Mouse (Mus musculus): ENCODE measurements around the gene Mrnip. TPM values are rescaled to one million over a fixed set of nuclear protein-coding genes. Genes with fewer than 3 reads are reported as not detected.

Mrnip gene
- polyA plus RNA-seq, 1 experiment: 8.3 TPM

DNA sequence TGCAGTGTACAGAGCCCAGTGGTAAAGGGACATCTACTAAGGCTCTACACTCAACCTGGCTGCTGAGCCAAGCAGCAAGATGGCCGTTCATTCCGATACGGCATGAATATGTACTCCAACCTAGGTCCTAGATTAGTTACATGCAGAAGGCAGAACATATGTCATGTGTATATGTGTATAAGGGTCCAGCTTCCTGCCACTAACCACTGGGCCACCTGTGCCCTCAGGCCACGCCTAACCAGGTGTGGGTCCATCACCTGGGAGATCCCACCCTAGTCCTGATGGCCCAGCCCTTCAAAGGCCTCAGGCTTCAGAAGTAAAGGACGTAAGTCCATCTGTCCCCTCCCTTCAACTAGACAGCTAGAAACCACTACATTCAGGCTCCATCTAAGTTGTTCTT, 33.8 kb downstream of the Mrnip start:
- no peak for TF ChIP-seq GATA1 (IDR thresholded peaks at IDR 0.05; ENCODE audit: low read length)

DNA sequence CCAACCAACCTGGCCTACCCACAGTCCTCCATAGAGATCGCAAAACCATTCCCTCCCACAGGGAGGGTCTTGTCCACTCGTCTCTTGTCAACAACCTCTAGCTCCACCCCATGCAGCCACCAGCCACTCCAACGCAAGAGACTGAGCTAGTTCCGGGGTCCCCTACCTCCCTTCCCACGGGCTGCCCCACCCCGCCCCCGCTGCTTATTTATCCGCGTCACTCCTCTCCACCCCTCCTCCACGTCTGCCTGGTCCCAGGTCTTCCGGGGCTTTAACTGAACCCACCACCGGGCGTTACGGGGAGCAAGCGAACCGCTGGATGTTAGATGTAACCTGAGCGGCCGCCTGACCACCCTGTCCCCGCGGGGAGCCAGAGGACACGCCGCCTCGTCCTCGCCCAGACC, 35.9 kb downstream of the Mrnip start:
- TF ChIP-seq GATA1 (IDR thresholded peaks at IDR 0.05; ENCODE audit: low read length): no peak

DNA sequence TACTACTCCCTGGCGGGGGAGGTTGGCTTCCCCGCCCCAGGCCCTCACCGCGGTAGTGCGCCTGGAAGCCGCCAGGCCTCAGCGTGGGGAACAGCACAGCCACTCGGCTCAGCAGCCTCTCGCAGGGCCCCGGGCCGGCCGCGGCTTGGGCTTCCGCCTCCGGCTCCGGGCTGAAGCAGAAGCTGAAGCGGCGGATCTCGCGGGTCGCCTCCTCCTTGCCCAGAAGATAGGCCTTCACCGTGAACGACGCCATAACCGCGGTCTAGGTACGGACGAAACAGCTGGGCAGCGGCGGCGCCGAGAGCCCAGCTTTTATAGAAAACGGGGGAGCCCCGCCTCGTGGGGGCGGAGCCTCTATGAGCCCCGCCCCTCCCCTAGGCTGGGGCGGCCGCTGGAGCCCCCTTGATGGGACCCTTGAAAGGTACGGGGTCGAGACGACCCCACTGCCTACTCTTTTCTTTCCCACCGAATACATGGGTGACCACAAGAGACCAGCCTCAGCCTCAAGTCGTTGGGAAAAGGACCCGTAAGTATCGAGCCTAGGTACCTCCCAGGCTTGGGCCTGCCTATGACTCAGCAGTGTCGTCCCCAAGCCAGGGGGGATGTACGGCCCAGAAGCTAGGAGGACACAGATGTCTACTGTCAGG, 36.4 kb downstream of the Mrnip start, which contains the start of the genes Sqstm1 and Mgat4b:
Gene Sqstm1, minus strand, starts transcription at position 323 of the 647 bp plus-strand sequence.
Gene Mgat4b, plus strand, starts transcription at position 386 of the 647 bp plus-strand sequence.
- no peak for TF ChIP-seq GATA1 (IDR thresholded peaks at IDR 0.05; ENCODE audit: low read length)

GRCm38 (mm10) chr11:50211322-50212059, 37.2 kb downstream of the Mrnip start:
- TF ChIP-seq GATA1 (IDR thresholded peaks at IDR 0.05; ENCODE audit: low read length): no peak

DNA sequence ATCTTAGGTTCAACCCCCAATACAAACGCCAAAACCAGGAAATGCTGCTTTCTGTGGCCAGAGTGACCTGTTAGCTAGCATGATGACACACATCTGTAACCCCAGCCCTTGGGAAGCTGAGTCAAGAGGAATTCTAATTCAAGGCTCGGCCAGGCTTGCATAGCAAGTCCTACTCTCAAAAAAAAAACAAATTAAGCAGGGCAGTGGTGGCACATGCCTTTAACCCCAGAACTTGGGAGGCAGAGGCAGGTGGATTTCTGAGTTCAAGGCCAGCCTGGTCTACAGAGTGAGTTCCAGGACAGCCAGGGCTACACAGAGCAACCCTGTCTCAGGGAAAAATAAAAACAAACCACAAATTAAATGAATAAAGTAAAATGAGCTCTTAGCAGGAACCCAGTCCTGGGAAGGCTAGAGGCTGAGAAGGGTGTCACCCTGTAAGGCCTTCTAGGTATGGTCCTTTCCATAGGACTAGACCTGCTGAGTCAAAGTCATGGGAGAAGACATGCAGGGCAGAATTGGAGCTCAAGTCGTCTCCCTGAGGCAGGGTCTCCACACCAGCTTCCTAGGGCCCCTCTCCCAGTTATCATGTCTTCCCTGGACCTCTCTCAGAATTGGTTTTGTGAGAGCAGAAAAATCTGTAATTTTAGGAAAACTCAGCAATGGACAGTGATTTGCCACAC, 38.0 kb downstream of the Mrnip start:
- TF ChIP-seq GATA1 (IDR thresholded peaks at IDR 0.05; ENCODE audit: low read length): no peak

GRCm38 (mm10) chr11:50212848-50213758, 38.9 kb downstream of the Mrnip start:
- TF ChIP-seq GATA1 (IDR thresholded peaks at IDR 0.05; ENCODE audit: low read length): no peak

DNA sequence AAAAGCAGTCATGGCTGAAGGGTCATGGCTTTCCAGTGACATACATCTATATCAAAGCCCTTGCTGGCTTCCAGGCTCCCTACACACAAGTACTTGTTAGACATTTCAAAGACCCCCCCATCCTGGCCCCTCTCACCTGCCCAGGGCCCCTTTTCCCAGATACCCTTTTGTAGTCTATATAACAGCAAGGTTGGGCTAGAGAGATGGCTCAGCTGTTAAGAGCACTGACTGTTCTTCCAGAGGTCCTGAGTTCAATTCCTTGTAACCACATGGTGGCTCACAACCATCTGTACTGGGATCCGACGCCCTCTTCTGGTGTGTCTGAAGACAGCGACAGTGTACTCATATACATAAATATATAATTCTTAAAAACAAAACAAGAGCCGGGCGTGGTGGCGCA, 40.4 kb downstream of the Mrnip start:
- TF ChIP-seq GATA1 (IDR thresholded peaks at IDR 0.05; ENCODE audit: low read length): no peak

DNA sequence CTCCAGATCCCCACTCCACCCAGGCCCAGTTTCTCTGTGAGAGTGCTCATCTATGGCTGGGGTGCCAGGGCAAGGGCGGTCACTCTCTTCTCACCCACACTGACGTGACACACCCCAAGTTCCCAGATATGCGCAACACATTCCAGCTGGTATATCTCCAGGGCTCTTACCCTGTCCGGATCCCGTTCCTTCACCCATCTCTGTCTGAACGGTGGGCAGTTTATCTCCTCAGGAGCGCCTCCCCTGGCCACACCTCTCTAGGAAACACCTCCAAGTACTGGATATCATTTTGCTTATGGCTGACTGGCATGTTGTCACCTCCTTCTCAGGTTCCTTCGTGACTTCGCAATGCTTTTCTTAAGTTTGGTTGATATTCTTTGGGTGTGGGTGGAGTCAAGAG, 41.4 kb downstream of the Mrnip start:
- no peak for TF ChIP-seq GATA1 (IDR thresholded peaks at IDR 0.05; ENCODE audit: low read length)

GRCm38 (mm10) chr11:50216724-50217366, 42.6 kb downstream of the Mrnip start:
- no peak for TF ChIP-seq GATA1 (IDR thresholded peaks at IDR 0.05; ENCODE audit: low read length)

- TF ChIP-seq GATA1 (IDR thresholded peaks at IDR 0.05; ENCODE audit: low read length): no peak
These were observed 43.6 kb downstream of the Mrnip start for GRCm38 (mm10) chr11:50217811-50218210.

DNA sequence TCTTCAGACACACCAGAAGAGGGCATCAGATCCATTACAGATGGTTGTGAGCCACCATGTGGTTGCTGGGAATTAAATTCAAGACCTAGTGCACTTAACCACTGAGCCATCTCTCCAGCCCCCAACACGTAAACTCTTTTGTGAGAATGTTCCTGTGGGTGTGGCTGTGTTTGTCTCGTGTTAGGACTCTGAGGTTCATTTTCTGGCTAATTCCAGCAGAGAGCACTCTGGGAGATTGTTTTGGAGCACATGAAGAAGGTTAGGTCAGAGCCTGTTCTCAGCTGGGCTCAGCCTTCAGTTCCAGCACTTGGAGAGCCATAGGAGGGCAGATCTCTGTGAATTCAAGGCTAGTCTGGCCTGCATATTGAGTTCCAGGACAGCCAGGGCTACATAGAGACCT, 45.6 kb downstream of the Mrnip start:
- no peak for TF ChIP-seq GATA1 (IDR thresholded peaks at IDR 0.05; ENCODE audit: low read length)

GRCm38 (mm10) chr11:50222559-50223276, 48.5 kb downstream of the Mrnip start:
- TF ChIP-seq GATA1 (IDR thresholded peaks at IDR 0.05; ENCODE audit: low read length): no peak

GRCm38 (mm10) chr11:50223783-50224662, 49.8 kb downstream of the Mrnip start:
- TF ChIP-seq GATA1 (IDR thresholded peaks at IDR 0.05; ENCODE audit: low read length): no peak
